Mouse (Mus musculus) left cerebral cortex, postnatal 36 days (tissue): Measurements from ENCODE around the gene AC170998.1. TPM values are rescaled to one million over a fixed set of nuclear protein-coding genes. Genes with fewer than 3 reads are reported as not detected.
A peak's percentile ranks its signal among the peaks of the same experiment; 100 is the strongest.
"Not testable (repeated sequence)": the region's sequence is repeated elsewhere in the genome, so short reads cannot be mapped to it uniquely, and the experiment has no call there.

Experiments
- DNase-seq, 2 experiments: peaks; one replicate each; pipeline ENCODE4 v3.0.0; 2021 to 2022; ENCODE audit warnings: low spot score in 2 of 2, mixed read lengths in 1 of 2
- intact Hi-C: fragments of 180-260 bp; cut with DNase I; formaldehyde crosslinking; loops from one replicate; pipeline ENCODE4 v1.15.1; 2025
- total RNA-seq, 2 experiments: library from RNA; stranded (reverse); gene quantifications; 2 replicates each; pipeline ENCODE4 v1.2.3; 2021

AC170998.1 gene
- total RNA-seq, 2 experiments from 2014 or later: 2.2 to 3.6 TPM

DNA sequence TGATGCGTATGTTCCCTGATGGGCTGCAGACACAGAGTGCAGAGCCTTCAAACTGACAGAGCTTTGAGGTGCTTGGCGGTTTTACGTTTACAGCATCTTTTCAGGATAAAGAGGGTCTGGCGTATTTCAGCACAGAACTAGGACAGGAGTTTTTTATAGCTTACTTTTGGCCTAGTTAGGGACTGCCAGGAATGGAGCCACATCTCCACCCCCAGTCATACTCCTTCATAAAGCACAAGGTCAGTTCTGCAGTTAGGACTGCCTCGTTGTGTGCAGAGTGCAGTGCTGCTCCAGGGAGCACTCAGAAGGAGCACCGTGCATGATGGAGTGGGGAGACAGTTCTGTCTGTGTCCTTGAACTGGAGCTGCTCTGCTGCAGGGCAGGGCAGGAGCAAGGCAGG is 19.9 kb downstream of the AC170998.1 start:
- DNase-seq: no peak

DNA sequence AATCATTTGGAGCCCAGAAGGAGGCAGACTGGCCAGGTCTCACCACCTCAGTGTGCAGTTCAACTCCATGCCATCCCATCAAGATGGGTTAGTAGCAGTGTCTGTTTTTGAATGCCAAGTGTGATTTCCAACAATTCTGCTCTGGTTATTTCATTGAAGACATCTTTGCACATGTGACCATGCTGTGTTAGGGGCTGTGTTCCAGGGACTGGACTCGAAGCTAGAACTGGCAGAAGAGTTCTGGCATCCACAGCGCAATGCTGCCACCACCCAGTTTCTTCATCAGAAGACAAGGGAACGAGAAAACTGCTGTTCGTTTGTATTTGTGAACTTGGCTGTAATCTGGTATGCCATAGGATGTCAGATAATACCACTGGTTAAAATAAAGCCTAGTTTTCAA is 22.1 kb downstream of the AC170998.1 start:
- intact Hi-C loops: loop anchor here (5.0 kb wide), 1 partner anchor 56 kb away; the partner anchor contains the start of genes Mapk14 and Slc26a8
- no peak for DNase-seq

More for the DNA sequence above, 19.9 kb downstream of the AC170998.1 start:
- intact Hi-C loops: loop anchor here (5.0 kb wide), 1 partner anchor 53 kb away; the partner anchor contains the start of genes Mapk14 and Slc26a8

DNA sequence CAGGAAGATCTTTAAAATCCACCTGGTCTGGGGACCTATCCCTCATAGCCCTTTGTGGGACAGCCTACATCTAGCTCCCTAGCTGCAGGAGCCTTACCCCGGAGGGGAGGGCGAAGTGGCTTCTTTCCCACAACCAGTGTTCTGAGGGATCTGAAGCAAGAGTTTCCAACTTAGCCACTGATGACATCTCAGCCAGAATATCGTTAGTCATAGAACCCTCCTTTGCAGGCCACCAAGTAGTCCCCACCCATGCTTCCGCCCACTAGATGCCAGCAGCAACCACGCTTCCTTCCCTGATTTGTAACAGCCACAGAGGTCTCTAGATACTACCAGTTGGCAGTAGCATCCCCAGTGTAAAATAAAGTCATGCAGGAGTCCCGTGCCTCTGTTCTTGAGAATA is 24.7 kb downstream of the AC170998.1 start:
- intact Hi-C loops: no loop called here
- no peak for DNase-seq

DNA sequence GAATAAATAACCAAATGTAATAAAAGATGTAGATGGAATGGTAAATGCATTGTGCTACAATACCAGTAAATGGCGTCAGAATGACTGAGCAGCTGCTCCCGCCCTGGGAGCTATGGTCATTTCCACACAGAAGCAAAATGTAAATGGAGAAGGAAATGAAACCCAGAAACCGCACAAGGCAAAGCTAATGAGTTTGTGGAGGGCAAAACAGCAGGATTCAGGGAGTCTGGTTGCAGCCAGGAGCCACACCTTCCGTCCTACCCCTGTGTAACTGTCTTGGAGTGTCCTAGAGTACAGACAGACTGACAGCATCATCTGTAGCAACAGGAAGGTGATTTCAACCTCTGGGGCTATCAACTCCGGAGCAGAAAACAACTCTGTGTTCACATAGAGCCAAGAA is 30.6 kb downstream of the AC170998.1 start:
- no peak for DNase-seq
- intact Hi-C loops: no loop called here

DNA sequence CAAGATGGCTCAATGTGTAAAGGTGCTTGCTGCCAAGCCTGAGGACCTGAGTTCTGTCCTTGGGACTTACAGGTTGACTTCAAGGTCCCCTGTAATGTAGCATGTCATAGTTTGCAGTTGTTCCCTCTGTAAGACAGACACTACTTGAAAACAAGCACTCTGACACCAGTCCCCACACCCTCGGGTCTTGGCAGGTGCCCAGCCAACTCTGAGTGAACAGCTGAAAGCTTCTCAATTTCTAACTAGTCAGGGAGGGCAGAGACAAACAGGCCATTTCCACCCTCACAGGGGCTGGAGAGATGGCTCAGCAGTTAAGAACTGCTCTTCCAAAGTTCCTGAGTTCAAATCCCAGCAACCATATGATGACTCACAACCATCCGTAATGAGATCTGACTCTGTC is 31.6 kb downstream of the AC170998.1 start:
- intact Hi-C loops: no loop called here
- DNase-seq: no peak

DNA sequence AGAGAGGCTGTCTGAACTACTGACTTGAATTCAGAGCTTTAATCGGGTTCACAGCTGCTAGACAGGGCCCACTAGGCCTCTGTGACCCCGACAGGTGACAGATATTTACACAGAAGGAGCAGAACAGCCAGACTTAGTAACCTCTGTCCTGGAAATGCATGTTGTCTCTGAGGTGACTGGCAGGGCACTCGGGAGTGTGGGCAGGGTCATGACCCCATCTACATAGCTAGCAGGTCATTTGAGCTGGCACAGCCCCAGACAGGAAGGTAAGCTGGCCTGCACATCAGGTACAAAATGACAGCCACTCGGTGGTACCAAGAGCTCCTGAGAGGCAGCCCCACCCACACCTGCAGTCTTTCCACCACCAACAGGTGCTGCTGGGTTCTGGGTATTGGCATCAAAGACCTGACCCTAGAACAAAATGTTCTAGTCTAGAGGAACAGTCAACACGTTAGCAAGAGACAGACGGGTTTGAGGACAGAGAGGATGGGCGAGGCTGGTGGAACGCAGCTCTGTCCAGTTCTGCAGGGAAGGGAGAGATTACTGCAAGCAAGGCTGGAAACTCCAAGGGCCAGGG is 34.9 kb downstream of the AC170998.1 start:
- DNase-seq: no peak

DNA sequence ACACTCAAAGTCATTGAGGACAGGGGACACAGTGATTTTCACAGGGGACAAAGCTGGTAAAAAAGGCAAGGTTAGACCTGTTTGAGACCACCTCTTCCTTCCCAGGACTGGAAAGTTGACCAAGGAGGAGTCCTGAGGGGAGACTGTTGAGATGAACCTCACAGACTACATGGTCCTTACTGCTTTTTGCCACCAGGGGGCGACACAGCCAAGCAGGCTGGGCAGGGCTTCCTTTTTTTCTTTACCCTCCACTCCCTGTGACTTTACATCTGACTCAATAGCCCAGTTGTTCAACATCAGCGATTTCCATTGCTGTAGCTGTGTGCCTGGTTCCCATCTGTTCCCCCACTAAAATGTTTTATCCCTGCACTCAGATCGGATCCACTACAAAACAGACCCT is 36.0 kb downstream of the AC170998.1 start:
- DNase-seq: peak; percentile 61 to 72
- intact Hi-C loops: loop anchor here (5.0 kb wide), 2 partner anchors 40 to 165 kb away; partner anchors contain the start of gene Brpf3

More for the DNA sequence above, 34.9 kb downstream of the AC170998.1 start:
- intact Hi-C loops: loop anchor here (5.0 kb wide), 2 partner anchors 41 to 166 kb away; partner anchors contain the start of gene Brpf3

DNA sequence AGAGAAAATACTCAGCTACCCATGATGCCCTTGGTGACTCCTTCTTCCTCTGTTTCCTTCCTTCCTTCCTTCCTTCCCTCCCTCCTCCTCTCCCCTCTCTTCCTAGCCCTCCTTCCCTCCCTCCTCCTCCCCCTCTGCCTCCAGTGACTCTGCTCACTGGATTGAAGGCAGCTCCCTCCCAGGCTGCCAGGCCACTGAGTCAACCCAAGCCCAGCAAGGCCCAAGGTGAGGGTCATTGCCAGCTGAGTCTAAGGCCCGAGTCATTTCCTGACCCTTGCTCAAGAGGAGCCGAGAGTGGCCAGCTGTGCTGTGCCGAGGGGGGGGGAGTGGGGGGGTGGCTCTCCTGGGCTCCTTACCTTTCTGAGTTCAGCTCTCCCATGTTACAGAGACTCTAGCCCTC is 40.3 kb downstream of the AC170998.1 start:
- intact Hi-C loops: no loop called here

DNA sequence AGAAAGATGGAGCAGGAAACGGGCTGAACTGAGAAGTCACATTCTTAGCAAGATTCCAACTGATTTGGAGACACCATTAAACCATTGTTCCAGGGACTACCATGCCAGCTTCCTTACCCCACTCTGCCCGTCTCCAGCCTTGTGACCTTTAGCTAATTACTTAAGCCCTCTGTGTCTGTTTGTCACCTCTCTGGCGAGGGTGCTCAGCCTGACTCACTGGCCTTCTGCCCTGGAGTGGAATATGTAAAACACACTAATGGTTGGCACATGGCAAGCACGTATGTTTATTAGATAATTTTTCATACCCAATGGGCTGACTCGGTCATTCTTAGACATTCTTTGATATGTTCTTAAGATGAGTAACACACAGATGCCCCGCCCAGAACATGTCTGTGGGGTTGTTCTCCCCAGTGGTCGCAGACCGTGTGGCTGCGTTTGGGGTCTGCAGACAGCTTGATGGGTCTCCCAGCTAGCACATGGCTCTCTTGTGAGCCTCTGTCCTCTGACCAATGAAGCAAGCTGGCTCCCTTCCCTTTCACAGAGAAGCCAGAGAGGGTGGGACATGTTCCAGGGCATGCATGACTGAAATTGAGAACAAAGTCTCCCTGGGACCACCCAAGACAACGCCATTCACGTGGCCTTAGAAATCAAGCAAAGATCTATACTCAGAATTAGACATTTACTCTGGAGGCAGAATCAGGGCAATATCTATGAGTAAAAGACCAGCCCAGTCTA is 41.1 kb downstream of the AC170998.1 start:
- no peak for DNase-seq
- intact Hi-C loops: no loop called here

More for the DNA sequence above, 40.3 kb downstream of the AC170998.1 start:
- DNase-seq: no peak

DNA sequence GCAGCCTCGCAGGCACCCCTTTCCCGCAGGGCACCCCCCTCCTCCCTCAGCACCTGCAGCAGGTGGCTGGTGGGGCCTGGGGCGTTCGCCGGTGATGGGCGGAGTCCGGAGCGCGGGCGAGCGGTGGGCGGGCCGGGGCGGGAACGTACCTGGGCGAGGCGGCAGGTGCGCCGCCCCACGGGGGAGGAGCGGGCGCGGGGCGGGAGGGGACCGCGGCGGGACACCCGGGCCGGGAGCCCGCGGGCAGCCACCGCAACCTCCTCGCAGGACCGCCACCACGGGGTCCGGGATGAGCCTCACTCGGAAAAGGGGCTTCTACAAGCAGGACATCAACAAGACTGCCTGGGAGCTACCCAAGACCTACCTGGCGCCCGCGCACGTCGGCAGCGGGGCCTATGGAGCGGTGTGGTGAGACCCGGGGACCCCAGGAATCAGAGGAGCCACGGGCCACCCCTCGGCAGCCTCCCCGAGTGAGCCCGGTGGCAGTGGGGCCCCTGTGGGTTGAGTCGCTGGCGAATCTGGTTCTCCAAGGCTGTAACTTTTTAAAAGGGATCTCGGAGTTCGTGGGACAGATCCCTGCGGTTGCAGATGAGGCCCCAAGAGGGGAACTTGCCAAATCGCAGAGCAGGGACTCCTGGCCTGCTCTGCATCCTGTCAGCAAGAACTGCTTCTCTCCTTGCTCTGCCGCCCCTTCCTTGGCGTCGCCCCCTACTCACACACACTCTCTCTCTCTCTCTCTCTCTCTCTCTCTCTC is 43.4 kb downstream of the AC170998.1 start, which contains the start of gene Mapk13:
TSS of gene Mapk13 (plus strand) at position 177 of the 754 bp plus-strand sequence.
- DNase-seq: no peak

DNA sequence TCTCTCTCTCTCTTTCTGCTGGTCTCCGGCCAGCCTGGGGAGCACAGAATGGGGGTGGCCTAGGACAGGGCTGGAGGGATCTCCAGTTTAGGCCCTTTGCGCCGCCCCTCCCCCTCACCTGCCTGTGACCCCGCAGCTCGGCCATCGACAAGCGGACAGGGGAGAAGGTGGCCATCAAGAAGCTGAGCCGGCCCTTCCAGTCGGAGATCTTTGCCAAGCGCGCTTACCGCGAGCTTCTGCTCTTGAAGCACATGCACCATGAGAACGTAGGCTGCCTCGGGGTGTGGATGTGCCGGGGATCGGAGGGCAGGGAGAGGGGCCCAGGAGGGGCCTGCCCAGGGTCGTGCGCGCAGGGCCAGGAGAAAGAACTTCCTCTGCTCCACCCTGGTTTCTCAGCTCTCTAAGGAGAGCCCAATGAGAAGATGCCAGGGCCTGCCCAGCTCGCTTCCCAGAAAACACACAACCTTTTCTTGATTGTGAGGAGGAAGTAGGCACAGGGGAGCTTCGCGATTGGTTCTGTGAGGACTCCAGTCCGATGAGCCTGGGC is 44.1 kb downstream of the AC170998.1 start:
- DNase-seq: no peak
- intact Hi-C loops: no loop called here

More for the DNA sequence above, 43.4 kb downstream of the AC170998.1 start, which contains the start of gene Mapk13:
- intact Hi-C loops: no loop called here

DNA sequence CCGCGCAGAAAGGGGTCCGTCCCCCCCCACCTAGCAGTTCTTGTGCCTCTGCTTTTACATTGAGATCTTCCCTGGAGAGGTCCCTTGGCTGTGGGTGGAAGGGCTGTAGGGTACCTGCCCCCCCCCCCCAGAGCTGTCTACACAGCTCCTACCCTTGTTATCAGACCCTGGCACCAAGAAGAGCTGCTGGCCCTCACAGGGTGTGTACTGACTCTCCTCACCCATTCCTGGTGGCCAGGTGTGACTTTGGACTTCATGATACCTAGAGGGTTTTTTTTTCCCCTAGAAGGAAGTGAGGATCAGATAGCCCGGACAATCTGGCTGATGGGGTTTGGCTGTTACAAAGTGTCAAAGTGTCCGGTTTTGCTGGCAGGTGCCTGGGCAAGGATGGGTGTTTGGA is 45.4 kb downstream of the AC170998.1 start:
- intact Hi-C loops: no loop called here

DNA sequence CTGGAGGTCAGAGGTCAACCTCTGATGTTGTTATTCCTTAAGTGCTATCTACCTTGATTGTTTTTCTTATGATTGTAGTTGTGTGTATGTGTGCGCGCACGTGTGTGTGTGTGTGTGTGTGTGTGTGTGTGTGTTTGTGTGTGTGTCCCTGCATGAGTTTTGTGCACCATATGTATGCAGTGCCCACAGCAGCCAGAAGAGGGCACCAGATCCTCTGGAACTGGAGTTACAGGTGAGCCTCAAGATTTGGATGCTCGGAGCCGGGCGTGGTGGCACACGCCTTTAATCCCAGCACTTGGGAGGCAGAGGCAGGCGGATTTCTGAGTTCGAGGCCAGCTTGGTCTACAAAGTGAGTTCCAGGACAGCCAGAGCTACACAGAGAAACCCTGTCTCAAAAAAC is 48.4 kb downstream of the AC170998.1 start:
- intact Hi-C loops, DNase-seq: not testable (repeated sequence)

More for the DNA sequence above, 45.4 kb downstream of the AC170998.1 start:
- no peak for DNase-seq

DNA sequence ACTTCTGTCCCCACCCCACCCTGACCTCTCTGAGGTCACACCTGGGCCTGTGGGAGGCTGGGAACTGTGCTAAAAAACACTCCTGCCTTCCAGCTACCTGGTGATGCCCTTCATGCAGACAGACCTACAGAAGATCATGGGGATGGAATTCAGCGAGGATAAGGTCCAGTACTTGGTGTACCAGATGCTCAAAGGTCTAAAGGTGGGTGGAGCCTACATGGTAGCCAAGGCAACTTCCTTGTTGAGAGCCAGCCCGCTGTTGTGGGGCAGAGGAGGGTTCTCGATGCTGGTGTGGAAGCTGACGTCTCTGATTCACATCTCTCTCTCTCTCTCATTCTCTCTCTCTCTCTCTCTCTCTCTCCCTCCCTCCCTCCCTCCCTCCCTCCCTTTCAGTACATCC is 49.3 kb downstream of the AC170998.1 start:
- intact Hi-C loops: no loop called here

More for the DNA sequence above, 49.3 kb downstream of the AC170998.1 start:
- no peak for DNase-seq

Other genes with a start within 250 kb of the AC170998.1 start
- 10 to 100 TPM; 40.4 to 69.3 TPM for gene Fkbp5, start 208.6 kb upstream of the AC170998.1 start, total RNA-seq
- not detected for gene Armc12, start 195.3 kb upstream of the AC170998.1 start, total RNA-seq
- gene Clpsl2, start 176.7 kb upstream of the AC170998.1 start, total RNA-seq: not detected
- not detected for gene Clps, start 165.3 kb upstream of the AC170998.1 start, total RNA-seq
- gene Lhfpl5, start 150.4 kb upstream of the AC170998.1 start, total RNA-seq: 1 to 10 TPM; 3.1 to 3.2 TPM
- 100 to 1,000 TPM in 1 of 2 experiments, 10 to 100 TPM in 1; 90.2 to 106 TPM for gene Srpk1, start 103.4 kb upstream of the AC170998.1 start, total RNA-seq
- gene Slc26a8, start 35.9 kb upstream of the AC170998.1 start, total RNA-seq: 10 to 100 TPM in 1 of 2 experiments, 1 to 10 TPM in 1; 6.9 to 10.8 TPM
- 10 to 100 TPM; 86.6 to 86.8 TPM for gene Mapk14, start 34.8 kb upstream of the AC170998.1 start, total RNA-seq
- 1 to 10 TPM; 1.1 to 1.5 TPM for gene Mapk13, start 43.2 kb downstream of the AC170998.1 start, total RNA-seq
- gene Brpf3, start 75.0 kb downstream of the AC170998.1 start, total RNA-seq: 10 to 100 TPM; 44.2 to 54.7 TPM
- gene Pnpla1, start 132.3 kb downstream of the AC170998.1 start, total RNA-seq: 1 to 10 TPM in 1 of 2 experiments, under 1 TPM in 1; 0.66 to 1.4 TPM
- gene 4930539E08Rik, start 189.2 kb downstream of the AC170998.1 start, total RNA-seq: 10 to 100 TPM; 12.2 to 15.4 TPM
- not detected for gene Pxt1, start 217.8 kb downstream of the AC170998.1 start, total RNA-seq
- 10 to 100 TPM; 72.8 to 77.6 TPM for gene Kctd20, start 225.9 kb downstream of the AC170998.1 start, total RNA-seq